Mouse (Mus musculus) urinary bladder, adult 18-20 months (tissue): ENCODE measurements at regions not wholly inside any gene's neighbourhood (a gene's known extent, or its start where the extent isn't known, plus 50 kb on each side); places are given as distances from the start of the nearest gene placed in this dataset.

Experiments used
- DNase-seq, 2 experiments: peaks; one replicate each; pipeline ENCODE4 v3.0.0; 2022; ENCODE audit warnings: low spot score in 2 of 2, mixed read lengths in 2 of 2

DNA sequence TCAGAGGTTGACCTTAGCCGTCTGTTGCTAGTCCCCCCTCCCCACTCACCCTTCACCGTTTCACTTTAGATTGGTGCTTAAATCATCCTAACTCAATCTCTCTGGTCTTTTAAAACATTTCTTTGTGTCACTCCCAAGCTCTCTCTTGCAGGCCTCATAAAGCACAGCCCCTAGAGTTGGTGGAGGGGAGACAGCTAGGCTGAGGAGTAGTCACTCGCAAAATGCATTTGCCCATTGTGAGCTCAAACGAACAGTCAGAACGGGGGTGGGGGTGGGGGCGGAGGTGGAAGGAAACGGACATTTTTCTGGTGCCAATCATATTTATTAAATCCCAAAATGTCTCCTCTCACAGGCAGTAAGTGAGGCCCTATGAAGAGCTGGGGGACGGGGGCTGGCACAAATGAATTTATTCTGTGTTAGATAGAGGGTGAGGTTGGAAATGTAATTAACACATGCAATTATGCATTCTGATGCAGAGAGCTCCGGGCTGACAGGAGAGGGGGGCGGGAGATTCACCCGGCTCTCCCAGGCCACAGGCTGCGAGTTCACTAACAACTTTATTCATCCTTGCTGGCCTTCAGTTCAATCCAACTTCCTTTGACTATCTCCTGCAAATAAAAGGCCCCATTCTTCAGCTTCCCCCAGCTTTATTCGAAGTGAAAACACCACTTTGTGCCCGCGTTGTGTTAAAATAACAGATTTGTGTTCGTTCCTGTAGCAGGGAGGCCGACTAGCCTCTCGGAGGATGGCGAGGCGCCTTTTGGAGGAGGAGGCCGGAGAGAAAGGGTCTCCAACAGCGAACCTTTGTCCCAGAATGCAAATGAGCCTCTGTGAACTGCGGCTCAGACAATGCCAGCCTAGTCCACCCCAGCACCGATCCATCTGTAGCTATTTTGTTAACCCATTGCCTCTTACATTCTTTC lies 223.7 kb upstream of the Irx5 start:
- DNase-seq, result no peak

DNA sequence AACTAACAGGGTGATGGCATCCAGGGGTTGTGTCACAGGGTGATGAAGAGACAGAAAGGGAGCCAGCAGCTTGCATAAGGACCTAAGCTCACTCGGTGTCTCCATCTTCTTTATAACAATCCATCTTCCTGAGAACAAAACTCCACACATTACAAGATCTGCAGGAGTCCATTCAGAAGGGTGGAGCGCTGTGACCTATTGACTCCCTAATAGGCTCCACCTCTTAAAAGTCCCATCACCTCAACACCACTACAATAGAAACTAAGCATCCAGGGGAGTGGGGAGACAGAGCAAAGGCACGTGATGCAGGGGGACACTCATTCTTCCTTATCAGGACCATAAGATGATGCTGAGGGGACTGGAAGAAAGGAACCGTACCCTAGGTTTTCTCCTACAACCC lies 224.5 kb upstream of the Irx5 start:
- DNase-seq, result no peak

DNA sequence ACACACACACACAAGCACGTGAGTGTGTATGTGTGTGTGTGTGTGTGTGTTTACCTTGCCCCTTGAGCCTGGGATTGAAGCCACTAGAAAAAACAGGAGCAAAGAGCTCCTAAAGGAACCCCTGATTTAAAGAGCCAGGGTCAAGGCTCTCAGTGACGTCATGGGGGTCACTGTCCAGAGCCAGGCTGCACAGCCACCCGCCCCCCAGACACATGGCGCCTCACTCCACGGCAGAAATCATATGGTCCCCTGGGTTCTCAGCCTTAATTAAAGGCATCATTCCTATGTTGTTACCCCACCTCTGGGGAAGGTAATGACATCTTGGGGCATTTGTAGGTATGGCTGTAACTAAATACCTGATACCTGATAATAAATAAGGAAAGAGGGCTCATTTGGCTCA lies 224.9 kb upstream of the Irx5 start:
- DNase-seq, result no peak

DNA sequence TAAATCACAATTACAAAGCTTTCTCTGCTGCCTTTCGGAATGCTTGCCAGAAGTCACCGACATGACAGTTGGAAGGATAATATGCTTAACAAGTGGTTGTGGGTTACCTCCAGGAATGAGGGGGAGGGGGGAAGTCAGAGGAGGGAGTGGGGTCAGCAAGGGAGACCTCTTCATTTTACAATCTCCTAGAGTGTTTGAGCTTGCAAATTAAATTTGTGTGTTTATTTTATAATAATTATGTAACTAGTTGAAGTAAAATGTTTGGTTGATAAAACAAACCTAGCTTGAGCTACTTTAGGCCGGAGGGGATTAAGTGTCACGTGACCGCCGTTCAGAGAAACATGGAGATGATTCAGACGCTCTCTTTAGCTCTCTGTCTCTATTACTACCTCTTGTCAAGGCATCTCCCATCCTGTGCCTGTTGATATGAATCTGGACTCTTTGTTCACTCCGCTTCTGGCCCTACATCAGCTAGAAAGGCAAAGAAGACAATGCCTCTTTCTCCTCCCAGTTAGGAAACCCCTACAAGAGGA lies 227.3 kb upstream of the Irx5 start:
- DNase-seq, result no peak

DNA sequence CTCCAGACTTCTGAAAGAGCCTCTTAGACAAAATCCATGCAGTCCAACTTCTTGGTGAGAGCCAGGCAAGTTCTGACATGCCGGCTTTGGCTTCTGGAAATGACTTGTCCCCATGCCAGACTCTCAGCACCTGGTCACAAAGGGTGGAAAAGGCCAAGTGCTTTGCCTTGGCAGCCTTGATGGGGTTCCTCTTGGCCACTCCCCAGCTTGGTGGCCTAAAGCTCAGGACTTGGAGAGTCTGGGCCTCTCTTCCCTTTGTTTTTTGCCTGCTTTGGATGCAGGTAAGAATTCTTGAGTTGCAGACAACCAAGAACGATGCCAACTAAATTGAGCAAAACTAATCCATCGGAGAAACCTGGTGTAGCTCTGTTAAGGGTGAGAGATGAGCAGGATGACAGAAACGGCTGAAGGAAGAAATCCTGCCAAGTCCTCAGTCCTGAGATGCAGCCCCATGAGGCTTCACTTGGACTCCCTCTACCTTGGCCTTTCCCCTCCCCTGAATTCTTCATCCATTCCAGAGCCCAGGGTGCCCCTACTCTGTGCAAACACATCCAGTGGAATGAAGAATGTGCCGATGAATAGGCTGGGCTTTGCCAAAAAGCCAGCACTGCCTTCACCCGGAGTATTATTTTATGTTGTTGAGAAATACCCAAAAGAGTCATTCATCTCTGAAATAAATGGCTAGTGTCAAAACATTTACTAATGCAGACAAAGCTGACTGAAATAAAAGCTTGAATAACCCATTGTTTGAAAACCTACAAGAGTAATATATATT lies 228.0 kb upstream of the Irx5 start:
- DNase-seq, result no peak

DNA sequence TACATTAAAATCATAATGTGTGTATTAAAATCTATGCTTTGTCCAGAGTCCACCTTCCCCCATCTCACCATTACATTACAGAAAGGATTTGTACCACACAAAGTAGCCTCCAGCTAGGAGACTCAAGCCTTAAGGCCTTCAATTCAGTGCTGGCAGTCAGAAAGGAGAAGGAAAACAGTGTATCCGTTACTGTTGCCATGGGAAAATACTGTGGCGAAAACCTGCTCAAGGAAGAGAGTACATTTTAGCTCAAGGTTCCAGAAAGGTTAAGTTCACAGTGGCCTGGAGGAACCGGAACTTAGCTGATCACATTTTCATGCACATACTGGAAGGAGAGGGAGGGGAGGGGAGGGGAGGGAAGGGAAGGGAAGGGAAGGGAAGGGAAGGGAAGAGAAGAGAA lies 231.8 kb upstream of the Irx5 start:
- no peak for DNase-seq

DNA sequence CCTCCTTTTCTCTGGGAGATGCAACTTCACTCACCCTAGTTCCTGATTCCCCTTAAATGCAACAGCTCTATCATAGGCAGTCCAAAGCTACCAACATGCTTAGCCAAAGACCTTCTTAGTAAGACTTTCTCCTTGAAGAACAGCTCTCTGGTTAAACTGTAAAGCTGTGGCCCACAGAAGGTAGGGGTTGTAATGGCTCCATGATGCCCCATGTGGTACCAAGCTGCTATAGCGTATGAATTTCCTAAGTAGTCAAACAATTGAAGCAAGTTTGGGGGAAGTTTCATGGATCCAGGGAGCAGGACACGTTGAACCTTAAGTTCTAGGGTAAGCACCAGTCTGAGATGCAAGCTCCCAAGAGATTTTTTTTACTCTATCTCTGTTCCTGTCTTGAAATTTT lies 236.1 kb upstream of the Irx5 start:
- DNase-seq, result no peak

DNA sequence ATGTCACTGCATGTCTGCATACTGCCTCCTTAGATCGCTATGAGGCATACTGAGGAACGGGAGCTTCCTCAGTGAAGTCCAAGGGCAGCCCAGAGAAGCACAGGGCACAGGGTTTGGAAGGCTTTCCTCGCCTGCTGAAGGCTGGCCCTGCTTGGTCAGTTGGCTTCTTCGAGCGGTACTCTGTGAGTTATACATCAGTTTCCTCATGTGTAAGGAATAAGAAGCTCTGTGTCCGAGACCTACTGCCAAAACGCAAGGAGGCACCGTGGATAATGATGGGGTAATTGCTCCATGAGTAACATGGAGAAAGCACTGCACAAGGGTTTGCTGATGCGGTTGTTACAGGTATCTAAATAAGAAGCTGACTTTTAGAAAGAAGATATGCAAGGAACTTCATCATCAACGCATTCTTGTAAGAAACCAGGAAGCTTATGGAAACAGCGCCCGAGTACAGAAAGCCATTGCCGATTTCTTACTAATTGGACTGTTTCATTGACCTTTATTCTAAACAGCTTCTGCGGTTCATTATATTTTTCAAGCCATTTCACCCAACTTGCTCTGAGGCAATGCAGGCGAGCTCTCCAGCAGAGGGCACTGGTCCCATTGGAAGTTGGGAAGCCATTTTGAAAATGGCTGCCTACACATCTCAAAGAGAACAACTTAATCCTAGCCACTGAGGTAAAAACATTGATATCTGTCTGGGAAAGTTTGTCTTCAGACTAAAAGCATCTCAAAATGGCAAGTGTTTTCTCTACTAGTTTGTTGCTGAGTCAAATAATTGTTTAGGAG lies 241.8 kb upstream of the Irx5 start:
- DNase-seq, result no peak

DNA sequence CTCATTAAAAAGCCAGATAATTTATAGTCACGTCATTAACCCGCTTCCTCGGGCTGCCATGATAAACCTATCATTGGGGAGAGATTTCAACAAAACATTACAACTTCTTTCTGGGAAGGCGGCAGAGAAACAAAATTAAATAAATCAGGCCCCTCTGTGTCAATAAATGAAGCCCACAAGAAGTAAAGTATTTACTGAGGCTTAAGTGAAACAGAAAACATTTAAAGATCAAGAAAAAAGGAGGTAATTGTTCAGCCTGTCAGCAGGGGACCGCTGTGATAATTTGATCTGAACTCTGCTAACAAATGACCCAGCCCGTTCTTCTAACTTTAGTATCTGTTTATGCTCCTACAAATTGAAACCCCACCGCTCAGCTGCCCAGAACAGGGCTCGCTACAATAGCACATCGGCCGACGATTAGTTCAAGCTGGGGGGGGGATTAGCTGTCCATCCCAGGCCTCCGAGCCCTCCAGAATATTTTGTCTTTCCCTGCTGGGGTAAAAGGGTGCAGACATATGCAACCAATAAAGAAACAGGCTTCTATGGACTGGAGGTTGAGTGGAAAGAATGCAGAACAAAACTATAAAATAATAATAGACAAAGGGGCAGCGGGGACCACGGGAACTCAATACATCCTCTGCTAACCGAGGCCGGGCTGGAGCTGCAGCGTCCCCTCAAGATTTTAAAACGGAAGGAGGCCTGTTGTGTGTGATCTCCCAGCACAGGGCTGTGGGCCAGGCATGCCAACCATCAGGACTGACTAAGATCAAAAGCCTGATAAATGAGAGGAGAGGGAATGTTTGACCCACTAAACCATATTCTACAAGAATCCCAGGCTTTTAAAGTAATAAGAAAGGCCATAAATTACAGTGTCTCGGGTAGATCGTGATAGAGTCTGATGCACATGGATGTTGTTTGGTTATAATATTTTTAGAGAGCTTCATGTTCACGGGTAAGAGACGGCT lies 242.8 kb upstream of the Irx5 start:
- DNase-seq, result no peak

DNA sequence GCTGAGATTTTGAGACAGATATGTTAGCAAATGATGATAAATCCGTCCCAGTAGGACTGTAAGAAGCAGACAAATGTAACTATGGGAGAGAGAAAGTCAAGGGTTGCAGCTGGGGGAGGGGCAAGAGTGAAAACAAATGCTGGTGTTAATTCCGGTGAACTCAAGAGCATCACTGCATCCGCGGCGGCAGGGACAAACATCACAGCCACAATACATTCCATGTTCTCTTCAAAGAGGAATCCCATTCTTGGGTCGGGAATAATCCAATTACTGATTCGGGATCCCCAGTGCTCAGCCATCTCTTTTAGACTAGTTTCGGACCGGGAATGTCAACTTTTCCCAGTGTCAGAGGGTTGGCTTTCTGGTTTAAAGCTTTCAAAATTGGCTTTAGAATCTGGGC lies 243.5 kb upstream of the Irx5 start:
- DNase-seq, result no peak

DNA sequence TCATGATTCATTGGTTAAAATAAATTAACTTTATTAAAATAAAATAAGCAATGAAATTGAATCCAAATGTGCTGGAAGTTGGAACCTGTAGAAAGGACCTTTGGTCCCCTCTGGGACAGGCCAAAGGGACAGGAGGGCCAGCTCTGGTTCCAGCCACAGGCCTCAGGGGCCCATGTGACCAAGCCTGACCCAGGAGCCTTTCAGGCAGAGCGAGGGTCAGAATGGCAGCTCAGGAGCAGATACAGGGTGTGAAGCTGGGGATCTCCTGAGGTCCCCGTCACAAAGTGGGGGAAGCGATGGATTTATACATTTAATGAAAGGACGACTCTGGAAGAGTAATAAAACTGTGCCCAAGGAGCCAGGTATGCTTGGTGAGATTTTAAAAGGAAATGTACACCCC lies 244.0 kb upstream of the Irx5 start:
- no peak for DNase-seq

DNA sequence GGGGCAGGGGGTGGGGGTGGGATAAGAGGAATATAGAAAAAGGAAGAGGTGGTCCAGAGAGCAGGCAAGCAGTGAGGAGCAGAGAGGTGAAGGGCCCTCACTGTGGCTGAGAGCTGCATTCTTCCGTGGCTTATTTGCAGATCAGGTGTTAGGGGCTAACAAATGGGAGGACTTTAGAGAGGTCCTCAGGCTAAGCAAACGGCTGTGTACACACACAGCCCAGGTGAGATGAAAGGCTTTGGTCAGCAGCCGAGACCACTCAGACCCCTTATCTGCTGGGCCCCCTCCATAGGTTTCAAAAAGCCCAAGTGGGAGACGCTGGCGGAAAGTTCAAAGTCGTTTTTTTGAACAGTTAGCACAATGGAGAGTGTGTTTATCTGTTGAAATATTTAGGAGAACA lies 252.9 kb upstream of the Irx5 start:
- no peak for DNase-seq

DNA sequence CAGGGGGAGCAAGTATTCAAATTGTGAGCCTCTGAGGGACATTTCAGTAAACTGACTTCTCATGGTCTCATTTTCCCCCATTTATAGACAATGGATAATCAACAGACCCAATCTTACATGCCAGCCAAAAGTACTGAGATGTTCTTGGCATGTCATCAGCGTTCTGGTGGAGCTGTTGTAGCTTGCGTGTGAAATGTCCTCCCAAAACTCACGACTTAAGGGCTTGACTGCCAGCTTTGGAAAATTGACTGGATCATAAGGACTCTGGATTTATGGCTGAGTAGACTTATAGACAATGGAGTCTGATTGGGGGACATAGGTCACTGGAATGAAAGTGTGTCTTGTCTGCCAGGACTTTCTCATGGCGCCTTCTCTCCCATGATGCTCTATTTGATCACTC lies 254.9 kb upstream of the Irx5 start:
- no peak for DNase-seq

DNA sequence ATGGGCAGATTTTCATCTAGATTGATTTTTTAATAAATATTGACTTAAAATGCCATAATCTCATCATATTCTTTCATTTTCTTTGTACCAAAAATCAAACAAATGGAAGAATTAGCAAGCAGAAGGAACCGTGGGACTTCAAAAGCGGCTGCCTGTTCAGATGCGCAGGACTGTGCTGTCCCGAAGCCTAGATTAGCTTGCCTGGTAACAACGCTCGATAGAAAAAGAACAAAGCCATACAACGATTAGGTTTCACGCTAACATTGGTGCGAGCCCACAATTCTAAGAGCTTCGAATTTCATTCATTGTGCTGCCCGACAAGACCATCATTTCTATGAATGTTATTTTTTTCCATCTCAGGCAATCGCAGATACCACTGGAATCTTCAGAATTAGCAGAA lies 262.1 kb upstream of the Irx5 start:
- no peak for DNase-seq

DNA sequence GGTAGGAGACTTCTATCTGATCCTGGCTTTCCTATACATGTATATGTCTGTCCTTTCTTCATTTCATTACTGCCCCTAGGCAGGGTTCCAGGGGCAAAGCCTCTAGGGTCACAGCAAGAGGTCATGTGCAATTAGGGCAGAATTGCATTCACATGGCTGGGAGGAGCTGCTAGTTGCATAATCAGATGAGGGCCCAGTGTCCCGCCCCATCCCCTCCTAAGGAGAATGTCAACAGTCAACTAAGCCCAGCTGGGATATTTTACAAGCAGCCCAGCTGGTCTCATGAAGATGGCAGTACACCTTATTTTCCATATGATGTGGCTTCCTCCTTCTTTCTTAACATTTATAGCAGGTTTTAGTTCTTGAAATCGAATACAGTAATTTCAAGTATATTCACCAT lies 273.3 kb upstream of the Irx5 start:
- DNase-seq, result no peak

DNA sequence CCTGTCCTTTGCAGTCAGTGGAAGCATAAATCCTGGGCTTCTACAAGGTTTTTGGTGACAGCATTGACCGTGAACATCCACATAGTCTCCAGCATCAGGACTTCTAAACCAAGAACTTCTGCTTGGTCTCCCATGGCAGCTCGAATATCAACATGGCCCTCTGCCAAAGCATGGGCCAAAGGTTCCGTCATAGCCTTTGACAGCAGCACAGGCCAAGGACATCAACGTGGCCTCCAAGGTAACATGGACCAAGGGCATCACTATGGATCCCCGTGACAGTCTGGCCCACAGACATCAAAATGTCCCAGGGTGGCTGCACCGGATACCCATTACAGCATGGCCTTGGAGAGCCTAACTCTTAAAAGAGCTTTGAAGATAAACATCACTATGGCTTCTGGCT lies 275.5 kb upstream of the Irx5 start:
- DNase-seq, result no peak

DNA sequence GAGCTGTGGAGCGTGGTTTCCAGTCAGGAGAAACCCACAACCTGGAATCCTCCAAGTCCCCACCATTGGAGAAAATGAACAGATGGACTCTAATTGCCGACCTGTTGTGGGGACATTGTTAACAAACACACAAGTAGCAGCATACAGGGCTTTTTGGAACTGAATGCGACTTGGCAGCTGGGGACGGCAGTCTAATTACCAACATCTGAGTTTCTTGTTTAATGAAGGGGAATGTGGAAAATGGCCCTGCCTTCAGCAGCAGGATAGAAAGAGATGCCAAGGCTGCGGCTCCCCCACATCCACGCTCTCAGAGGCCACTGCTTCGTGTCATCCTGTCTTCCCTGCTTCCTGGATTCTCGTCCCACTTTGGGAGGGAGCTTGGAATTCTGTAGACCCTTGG lies 276.6 kb upstream of the Irx5 start:
- DNase-seq, result no peak

DNA sequence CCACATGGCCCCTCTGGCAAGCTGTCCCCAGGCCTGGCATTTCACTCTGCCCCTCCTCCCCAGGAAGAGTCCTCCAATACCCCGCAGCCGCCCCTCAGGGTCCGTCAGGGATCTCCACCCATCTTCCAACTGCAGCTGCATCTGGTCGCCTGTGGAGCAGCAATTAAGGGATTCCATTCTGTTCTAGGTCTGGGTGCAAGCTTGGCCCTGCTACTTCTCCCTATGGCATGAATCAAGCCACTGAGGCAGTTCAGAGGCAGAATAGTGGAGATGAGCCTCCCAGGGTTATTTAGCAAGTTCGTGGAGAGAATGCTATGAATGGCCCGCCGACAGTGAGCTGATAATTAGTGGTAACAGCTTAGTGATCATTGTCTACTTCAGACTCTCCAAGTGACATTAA lies 275.7 kb upstream of the Irx3 start:
- DNase-seq, result no peak

DNA sequence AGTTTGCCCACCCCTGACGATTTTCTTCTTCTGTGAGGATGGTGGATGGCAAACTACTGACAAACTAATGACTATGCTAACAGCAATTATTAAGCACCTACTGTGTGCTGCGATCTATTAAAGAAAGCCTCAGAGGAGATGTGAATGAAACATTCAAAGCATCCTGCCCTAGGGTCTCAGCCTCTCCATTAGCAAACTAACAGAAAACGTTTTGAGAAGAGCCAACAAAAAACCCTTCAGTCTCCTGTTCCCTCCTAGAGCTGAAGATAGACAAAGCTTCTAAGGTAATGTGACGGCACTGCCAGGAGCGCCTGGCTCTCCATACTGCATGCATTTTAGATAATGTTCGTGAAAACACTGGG lies 270.4 kb upstream of the Irx3 start:
- DNase-seq, result no peak

DNA sequence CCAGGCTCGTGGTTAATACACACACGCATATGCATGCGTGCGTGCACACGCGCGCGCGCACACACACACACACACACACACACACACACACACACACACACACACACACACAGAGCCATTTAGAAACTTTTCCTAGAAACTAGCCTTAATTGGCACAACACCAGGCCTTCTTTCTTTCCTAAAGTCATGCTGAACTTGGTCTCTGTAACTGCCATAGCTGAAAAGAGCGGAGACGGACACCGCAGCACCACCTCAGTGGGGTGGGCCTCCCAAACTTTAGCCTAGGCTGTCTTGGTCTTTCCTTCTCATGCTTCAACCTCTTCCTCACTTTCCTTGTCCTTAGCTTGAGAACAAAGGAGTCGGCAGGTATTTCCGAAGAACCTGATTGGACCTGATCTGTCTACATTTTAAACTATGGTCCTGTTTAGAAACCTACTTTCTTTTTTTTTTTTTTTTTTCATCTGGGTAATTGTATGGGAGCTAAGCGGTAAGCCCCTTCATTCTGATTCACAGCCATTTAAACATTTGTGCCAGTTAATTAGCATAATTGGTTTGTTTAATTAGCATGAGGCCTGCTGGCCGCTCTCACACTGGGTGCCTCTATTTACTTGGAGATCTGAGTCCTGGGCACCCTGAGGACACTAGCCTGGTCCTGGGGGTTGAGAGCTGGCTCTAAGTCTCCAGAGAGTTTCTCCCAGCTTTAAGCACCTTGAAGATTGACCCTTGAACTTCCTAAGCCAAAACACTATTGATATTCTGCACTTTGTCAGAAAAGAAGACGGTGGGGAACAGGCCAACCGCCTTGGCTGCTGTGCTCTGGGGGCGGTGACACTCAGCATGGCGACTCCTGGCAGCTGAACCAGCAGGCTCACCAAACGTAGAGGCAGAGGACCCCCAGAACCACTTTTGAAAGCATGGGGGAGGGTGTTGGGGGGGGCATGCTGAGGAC lies 269.7 kb upstream of the Irx3 start:
- DNase-seq, result no peak
